In genomic region chr19:36477151-36477550, GRCm38 (mm10) we compare ENCODE assay signal across 8 mouse cellular contexts.
DNase-seq lines count a peak whose midpoint lies in the region; ATAC-seq and TF ChIP-seq lines count a peak whose summit lies in the region.
"Had no signal": no experiment of that assay in that cellular context is flagged by ENCODE, and none has a peak within 500 bp of the region (broad histone marks: within the 10 kb centered on the region; RNA-seq: fewer than 3 reads in every experiment).

No protein-coding gene starts in this region.

- H3K4me3 ChIP-seq in heart, postnatal 0 days (ENCODE audit: low read depth, low read length) = no peak overlapping the region
- H3K4me3 ChIP-seq in embryonic facial prominence, embryonic 15.5 days (replicated peaks) = no peak overlapping the region
- H3K4me3 ChIP-seq: midbrain, embryonic 10.5 days had no signal

- no peaks in the 10 kb centered on the region for H3K36me3 ChIP-seq in heart, postnatal 0 days (replicated peaks; ENCODE audit: control insufficient read depth, insufficient read depth, low read length)
- no peaks in the 10 kb centered on the region for H3K36me3 ChIP-seq in embryonic facial prominence, embryonic 15.5 days
- H3K36me3 ChIP-seq: midbrain, embryonic 10.5 days had no signal

- WGBS in heart, postnatal 0 days = 40% methylated on average over 9 of the region's 9 CpGs
- 42% methylated on average over 9 of the region's 9 CpGs for WGBS in embryonic facial prominence, embryonic 15.5 days

- TF ChIP-seq CTCF in heart, postnatal 0 days (IDR thresholded peaks at IDR 0.05; ENCODE audit: low read depth) = no peak

- H3K27me3 ChIP-seq in heart, postnatal 0 days (ENCODE audit: control insufficient read depth, insufficient read depth, low read length) = no peaks in the 10 kb centered on the region
- no peaks in the 10 kb centered on the region for H3K27me3 ChIP-seq in embryonic facial prominence, embryonic 15.5 days

- DNase-seq in heart, postnatal 0 days (ENCODE audit: low spot score) = no peak
- DNase-seq in heart, postnatal 25 days (ENCODE audit: low spot score) = no peak
- peak; percentile 69 for DNase-seq in MN1 (ENCODE audit: low spot score)
- DNase-seq in right cerebral cortex, postnatal 10 days (ENCODE audit: low spot score in 2 of 2) = peak; percentile 39 to 45
- no peak for DNase-seq in cerebellum, postnatal 4 days (ENCODE audit: low spot score in 2 of 2)

- intact Hi-C loops in heart, postnatal 25 days (cut with DNase I) = no loop called here

- TF ChIP-seq EP300 in heart, postnatal 0 days (IDR thresholded peaks at IDR 0.05; ENCODE audit: low read depth) = no peak

- ATAC-seq in heart, postnatal 0 days (ENCODE audit: insufficient read depth, low read depth) = no peak
- no peak for ATAC-seq in embryonic facial prominence, embryonic 15.5 days (ENCODE audit: insufficient number of reproducible peaks, low FRiP score, low TSS enrichment, low read depth)
- no peak for ATAC-seq in megakaryocyte-erythroid progenitor cell, adult 5-6 weeks (replicated peaks; ENCODE audit: low FRiP score, low TSS enrichment, poor library complexity, severe bottlenecking)

- H3K27ac ChIP-seq in heart, postnatal 0 days (ENCODE audit: low read depth) = no peak overlapping the region
- no peak overlapping the region for H3K27ac ChIP-seq in embryonic facial prominence, embryonic 15.5 days (replicated peaks)
- H3K27ac ChIP-seq: midbrain, embryonic 10.5 days had no signal

- peak overlapping the region; percentile 27; the same call in 1 of the 2 replicates for H3K4me2 ChIP-seq in heart, postnatal 0 days (ENCODE audit: low read depth, low read length)
- peak overlapping the region; percentile 8; the same call in 1 of the 2 replicates for H3K4me2 ChIP-seq in embryonic facial prominence, embryonic 15.5 days (replicated peaks)

- no peaks in the 10 kb centered on the region for H3K4me1 ChIP-seq in heart, postnatal 0 days (ENCODE audit: control insufficient read depth, insufficient read depth)
- H3K4me1 ChIP-seq in embryonic facial prominence, embryonic 15.5 days = no peaks in the 10 kb centered on the region
- H3K4me1 ChIP-seq: midbrain, embryonic 10.5 days had no signal

- no peak overlapping the region for H3K9ac ChIP-seq in heart, postnatal 0 days (replicated peaks; ENCODE audit: low read depth, low read length)
- no peak overlapping the region for H3K9ac ChIP-seq in embryonic facial prominence, embryonic 15.5 days

- H3K9me3 ChIP-seq in heart, postnatal 0 days (replicated peaks; ENCODE audit: control insufficient read depth, low read length) = no peaks in the 10 kb centered on the region
- H3K9me3 ChIP-seq in embryonic facial prominence, embryonic 15.5 days (replicated peaks) = no peaks in the 10 kb centered on the region
- H3K9me3 ChIP-seq: midbrain, embryonic 10.5 days had no signal

Comparison
In these comparisons a context has a peak if more than half of its experiments do, and no peak if none do; other contexts are left out.
1. DNase-seq: peak in MN1 (single experiment) and right cerebral cortex, postnatal 10 days (2 of 2); none in heart, postnatal 0 days (single experiment), heart, postnatal 25 days (single experiment) and cerebellum, postnatal 4 days (0 of 2).